9 mouse cellular contexts compared by ENCODE assay signal in genomic region chr1:172247679-172248078, GRCm38 (mm10). TPM values are rescaled to one million over a fixed set of nuclear protein-coding genes. Genes with fewer than 3 reads are reported as not detected.
A peak's percentile ranks its signal among the peaks of the same experiment; 100 is the strongest.
DNase-seq lines count a peak whose midpoint lies in the region; ATAC-seq and TF ChIP-seq lines count a peak whose summit lies in the region.
"Had no signal": no experiment of that assay in that cellular context is flagged by ENCODE, and none has a peak within 500 bp of the region (broad histone marks: within the 10 kb centered on the region; RNA-seq: fewer than 3 reads in every experiment).

No protein-coding gene starts in this region.

- H3K9ac ChIP-seq in lung, postnatal 0 days (replicated peaks; ENCODE audit: low read depth) = no peak overlapping the region
- H3K9ac ChIP-seq in stomach, postnatal 0 days (ENCODE audit: low read length) = no peak overlapping the region
- H3K9ac ChIP-seq: limb, embryonic 15.5 days had no signal

- H3K27me3 ChIP-seq in C2C12 (ENCODE audit: control insufficient read depth, insufficient read depth, insufficient read length) = no peaks in the 10 kb centered on the region
- H3K27me3 ChIP-seq in lung, postnatal 0 days (replicated peaks; ENCODE audit: insufficient read depth, low read length) = no peaks in the 10 kb centered on the region
- no peaks in the 10 kb centered on the region for H3K27me3 ChIP-seq in stomach, postnatal 0 days (ENCODE audit: control insufficient read depth, insufficient read depth, low read length)

- peak; percentile 33 for TF ChIP-seq CTCF in C2C12 (IDR thresholded peaks at IDR 0.05; ENCODE audit: control insufficient read depth, insufficient read depth, insufficient read length)
- peak; percentile 68 for TF ChIP-seq CTCF in lung, postnatal 0 days (IDR thresholded peaks at IDR 0.05)
- TF ChIP-seq CTCF in stomach, postnatal 0 days (IDR thresholded peaks at IDR 0.05; ENCODE audit: low read depth) = peak; percentile 71

- no peak overlapping the region for H3K4me2 ChIP-seq in lung, postnatal 0 days (replicated peaks; ENCODE audit: low read depth, low read length)
- H3K4me2 ChIP-seq in stomach, postnatal 0 days (replicated peaks; ENCODE audit: low read depth) = no peak overlapping the region
- H3K4me2 ChIP-seq: limb, embryonic 15.5 days had no signal

- WGBS in lung, postnatal 0 days = 41% methylated on average over 2 of the region's 2 CpGs
- 47% methylated on average over 2 of the region's 2 CpGs for WGBS in stomach, postnatal 0 days

- H3ac ChIP-seq in C2C12 (ENCODE audit: control insufficient read depth, insufficient read length, low read depth) = no peak overlapping the region

- H3K4me3 ChIP-seq in C2C12 (ENCODE audit: insufficient read depth, poor library complexity, severe bottlenecking) = no peak overlapping the region
- no peak overlapping the region for H3K4me3 ChIP-seq in lung, postnatal 0 days (ENCODE audit: low read depth, low read length)
- H3K4me3 ChIP-seq in stomach, postnatal 0 days (ENCODE audit: low read depth, low read length) = no peak overlapping the region
- H3K4me3 ChIP-seq: limb, embryonic 15.5 days had no signal

- H3K36me3 ChIP-seq in C2C12 (ENCODE audit: control insufficient read depth, insufficient read depth) = no peaks in the 10 kb centered on the region
- H3K36me3 ChIP-seq in lung, postnatal 0 days (ENCODE audit: insufficient read depth, low read length) = no peaks in the 10 kb centered on the region
- H3K36me3 ChIP-seq in stomach, postnatal 0 days (ENCODE audit: control insufficient read depth, insufficient read depth, low read length) = no peaks in the 10 kb centered on the region
- H3K36me3 ChIP-seq: limb, embryonic 15.5 days had no signal

- H3K79me2 ChIP-seq in C2C12 (ENCODE audit: control insufficient read depth, insufficient read depth) = no peaks in the 10 kb centered on the region

- DNase-seq in frontal cortex, postnatal 10 days (ENCODE audit: low spot score in 2 of 2) = no peak
- peak; percentile 24 for DNase-seq in lung, postnatal 0 days (ENCODE audit: low spot score)
- no peak for DNase-seq in stomach, postnatal 0 days (ENCODE audit: low spot score)
- no peak for DNase-seq in right cerebral cortex, postnatal 25 days

- TF ChIP-seq EP300 in lung, postnatal 0 days (IDR thresholded peaks at IDR 0.05) = no peak
- no peak for TF ChIP-seq EP300 in stomach, postnatal 0 days (optimal IDR thresholded peaks at IDR 0.05)

- H3K4me1 ChIP-seq in lung, postnatal 0 days (ENCODE audit: insufficient read depth, low read depth, low read length) = no peaks in the 10 kb centered on the region
- H3K4me1 ChIP-seq in stomach, postnatal 0 days (replicated peaks; ENCODE audit: control insufficient read depth, insufficient read depth) = no peaks in the 10 kb centered on the region

- peak; percentile 53 for ATAC-seq in frontal cortex, adult (ENCODE audit: low TSS enrichment)
- ATAC-seq in common myeloid progenitor, adult 5-6 weeks (replicated peaks; ENCODE audit: low read depth, poor library complexity, severe bottlenecking) = peak; percentile 71
- peak; percentile 73 to 78 for ATAC-seq in hematopoietic stem cell, adult 5-6 weeks (replicated peaks in 1 of 2; ENCODE audit: insufficient read depth in 1 of 2, low FRiP score in 2 of 2, low TSS enrichment in 1 of 2, low read depth in 1 of 2, poor library complexity in 2 of 2, severe bottlenecking in 2 of 2)
- 0 out of 2 replicates have a peak, but pooled peaks have one; percentile 21 for ATAC-seq in lung, postnatal 0 days
- ATAC-seq in stomach, postnatal 0 days (ENCODE audit: low FRiP score, low TSS enrichment) = no peak

- H3K79me3 ChIP-seq in C2C12 (ENCODE audit: low read depth) = no peaks in the 10 kb centered on the region

- no peak overlapping the region for H3K27ac ChIP-seq in lung, postnatal 0 days (ENCODE audit: low read length)
- no peak overlapping the region for H3K27ac ChIP-seq in stomach, postnatal 0 days (replicated peaks)
- H3K27ac ChIP-seq: limb, embryonic 15.5 days had no signal

- no peaks in the 10 kb centered on the region for H3K9me3 ChIP-seq in lung, postnatal 0 days (ENCODE audit: low read length)
- no peaks in the 10 kb centered on the region for H3K9me3 ChIP-seq in stomach, postnatal 0 days (ENCODE audit: control insufficient read depth, low read length)
- H3K9me3 ChIP-seq: limb, embryonic 15.5 days had no signal

TF ChIP-seq in C2C12, 6 proteins besides CTCF, POLR2A, EP300 and RAD21:
- no peak for TF ChIP-seq MYOD1 (IDR thresholded peaks at IDR 0.05; ENCODE audit: control insufficient read depth, insufficient read length, low read depth)
- no peak for TF ChIP-seq MAX (IDR thresholded peaks at IDR 0.05)
- TF ChIP-seq CEBPB (IDR thresholded peaks at IDR 0.05; ENCODE audit: low read depth) = no peak
- no peak for TF ChIP-seq MYOG (IDR thresholded peaks at IDR 0.05; ENCODE audit: control insufficient read depth, extremely low read depth, insufficient read length)
- TF ChIP-seq FOSL1 (IDR thresholded peaks at IDR 0.05; ENCODE audit: insufficient read depth, low read length, poor library complexity, severe bottlenecking) = no peak
- TF ChIP-seq USF1 (IDR thresholded peaks at IDR 0.05; ENCODE audit: low read depth) = no peak

RNA-seq across cellular contexts. Expression of gene Atp1a4, which starts 10.5 kb away (rescaled TPM):
- not detected for polyA plus RNA-seq in C2C12 (2012; fragmentation: generic; extraction: Trizol)
- not detected in 2 replicates for total RNA-seq in common myeloid progenitor, adult 5-6 weeks (2017)
- not detected in 2 replicates for total RNA-seq in hematopoietic stem cell, adult 5-6 weeks (2017)
- 0.04 and 0.05 TPM in 2 replicates for polyA plus RNA-seq in lung, postnatal 0 days (2015; fragmentation: Nextera tagmentation; extraction: Ambion mirVana)
- not detected in 2 replicates for polyA plus RNA-seq in stomach, postnatal 0 days (2015; fragmentation: Nextera tagmentation; extraction: Ambion mirVana)
- polyA plus RNA-seq: limb, embryonic 15.5 days had no signal

RNA-seq across cellular contexts. Expression of gene Igsf8, which starts 13.8 kb away (rescaled TPM):
- polyA plus RNA-seq in C2C12 (2012; fragmentation: generic; extraction: Trizol) = 95.3 TPM
- total RNA-seq in common myeloid progenitor, adult 5-6 weeks (2017) = 18.2 and 20.0 TPM in 2 replicates
- total RNA-seq in hematopoietic stem cell, adult 5-6 weeks (2017) = 21.8 and 25.9 TPM in 2 replicates
- 30.0 and 32.4 TPM in 2 replicates for polyA plus RNA-seq in lung, postnatal 0 days (2015; fragmentation: Nextera tagmentation; extraction: Ambion mirVana)
- 19.1 and 19.5 TPM in 2 replicates for polyA plus RNA-seq in stomach, postnatal 0 days (2015; fragmentation: Nextera tagmentation; extraction: Ambion mirVana)

RNA-seq across cellular contexts. Expression of gene Casq1, which starts 28.0 kb away (rescaled TPM):
- polyA plus RNA-seq in C2C12 (2012; fragmentation: generic; extraction: Trizol) = 0.12 TPM
- total RNA-seq in common myeloid progenitor, adult 5-6 weeks (2017) = 0.23 TPM in 1 of 2 replicates, not detected in the other
- total RNA-seq in hematopoietic stem cell, adult 5-6 weeks (2017) = not detected in 2 replicates
- polyA plus RNA-seq in lung, postnatal 0 days (2015; fragmentation: Nextera tagmentation; extraction: Ambion mirVana) = 2.5 TPM in 2 replicates
- 9.8 and 9.9 TPM in 2 replicates for polyA plus RNA-seq in stomach, postnatal 0 days (2015; fragmentation: Nextera tagmentation; extraction: Ambion mirVana)

RNA-seq across cellular contexts. Expression of gene Pea15a, which starts 41.1 kb away (rescaled TPM):
- polyA plus RNA-seq in C2C12 (2012; fragmentation: generic; extraction: Trizol) = 125 TPM
- total RNA-seq in common myeloid progenitor, adult 5-6 weeks (2017) = 5.8 and 10.1 TPM in 2 replicates
- total RNA-seq in hematopoietic stem cell, adult 5-6 weeks (2017) = 8.8 and 10.5 TPM in 2 replicates
- 114 and 118 TPM in 2 replicates for polyA plus RNA-seq in lung, postnatal 0 days (2015; fragmentation: Nextera tagmentation; extraction: Ambion mirVana)
- polyA plus RNA-seq in stomach, postnatal 0 days (2015; fragmentation: Nextera tagmentation; extraction: Ambion mirVana) = 79.4 and 81.6 TPM in 2 replicates

RNA-seq across cellular contexts. Expression of gene Atp1a2, which starts 50.2 kb away (rescaled TPM):
- 0.76 TPM for polyA plus RNA-seq in C2C12 (2012; fragmentation: generic; extraction: Trizol)
- not detected in 2 replicates for total RNA-seq in common myeloid progenitor, adult 5-6 weeks (2017)
- total RNA-seq in hematopoietic stem cell, adult 5-6 weeks (2017) = not detected in 2 replicates
- 15.3 and 17.0 TPM in 2 replicates for polyA plus RNA-seq in lung, postnatal 0 days (2015; fragmentation: Nextera tagmentation; extraction: Ambion mirVana)
- polyA plus RNA-seq in stomach, postnatal 0 days (2015; fragmentation: Nextera tagmentation; extraction: Ambion mirVana) = 3.1 and 4.1 TPM in 2 replicates
